Mouse (Mus musculus) MEL (cell line): ENCODE results near the gene Mycbp2.
A peak's percentile ranks its signal among the peaks of the same experiment; 100 is the strongest.

Experiments used
- BHLHE40 ChIP-seq: IDR thresholded peaks from 2 replicates; pipeline ENCODE4 v1.6.1; 2012; ENCODE audit warnings: low read depth, mild to moderate bottlenecking, inconsistent platforms, low read length, improper control_type of control experiment, borderline replicate concordance
- CTCF ChIP-seq, 3 experiments: IDR thresholded peaks in 2 of 3; conservative IDR thresholded peaks in 1 of 3; 2 replicates each; pipeline ENCODE4 v1.5.1; 2011 to 2012; ENCODE audit warnings: low read length in 3 of 3, low read depth in 2 of 3, mild to moderate bottlenecking in 2 of 3, improper control_type of control experiment in 1 of 3, inconsistent platforms in 1 of 3, mixed read lengths in 1 of 3, moderate library complexity in 1 of 3; ENCODE audit not compliant: control insufficient read depth in 1 of 3, insufficient read depth in 1 of 3, poor library complexity in 1 of 3, severe bottlenecking in 1 of 3
- E2F4 ChIP-seq: IDR thresholded peaks from 2 replicates; pipeline ENCODE4 v1.6.1; 2011; ENCODE audit warnings: low read depth, low read length, improper control_type of control experiment, borderline replicate concordance
- ELF1 ChIP-seq: IDR thresholded peaks from 2 replicates; pipeline ENCODE4 v1.6.1; 2014; ENCODE audit warnings: low read depth, mild to moderate bottlenecking, inconsistent platforms, low read length, improper control_type of control experiment, moderate library complexity
- EP300 ChIP-seq, 2 experiments: IDR thresholded peaks; 2 replicates each; pipeline ENCODE4 v1.6.1; 2011; ENCODE audit warnings: improper control_type of control experiment in 2 of 2, low read length in 2 of 2, low read depth in 1 of 2, mild to moderate bottlenecking in 1 of 2
- GATA1 ChIP-seq: IDR thresholded peaks from 2 replicates; pipeline ENCODE4 v1.6.1; 2011; ENCODE audit warnings: low read depth, low read length, improper control_type of control experiment
- KAT2A ChIP-seq: conservative IDR thresholded peaks from 2 replicates; pipeline ENCODE4 v1.6.1; 2012; ENCODE audit warnings: low read depth, low read length, improper control_type of control experiment, inconsistent platforms
- MAFK ChIP-seq: IDR thresholded peaks from 2 replicates; pipeline ENCODE4 v1.6.1; 2011; ENCODE audit warnings: low read depth, mild to moderate bottlenecking, low read length, improper control_type of control experiment, borderline replicate concordance
- MYB ChIP-seq: IDR thresholded peaks from 2 replicates; pipeline ENCODE4 v1.6.1; 2011; ENCODE audit warnings: mild to moderate bottlenecking, low read depth, low read length, improper control_type of control experiment
- NELFE ChIP-seq: IDR thresholded peaks from 2 replicates; pipeline ENCODE4 v1.6.1; 2011; ENCODE audit warnings: low read depth, low read length, improper control_type of control experiment
- NRF1 ChIP-seq: IDR thresholded peaks from 2 replicates; pipeline ENCODE4 v1.6.1; 2014; ENCODE audit warnings: low read depth, mild to moderate bottlenecking, inconsistent platforms, low read length, improper control_type of control experiment, moderate library complexity; ENCODE audit not compliant: poor library complexity, insufficient read depth, severe bottlenecking
- POLR2A ChIP-seq, 2 experiments: IDR thresholded peaks; 2 replicates each; pipeline ENCODE4 v1.6.1; 2011 to 2012; ENCODE audit warnings: low read length in 2 of 2, mild to moderate bottlenecking in 2 of 2, control low read depth in 1 of 2, improper control_type of control experiment in 1 of 2, low read depth in 1 of 2, moderate library complexity in 1 of 2; ENCODE audit not compliant: control insufficient read depth in 1 of 2, insufficient read depth in 1 of 2, poor library complexity in 1 of 2
- RAD21 ChIP-seq: IDR thresholded peaks from 2 replicates; pipeline ENCODE4 v1.6.1; 2011; ENCODE audit warnings: mild to moderate bottlenecking, low read depth, low read length, improper control_type of control experiment
- TCF12 ChIP-seq: IDR thresholded peaks from 2 replicates; pipeline ENCODE4 v1.6.1; 2014; ENCODE audit warnings: low read depth, mild to moderate bottlenecking, inconsistent platforms, low read length, improper control_type of control experiment, moderate library complexity

DNA sequence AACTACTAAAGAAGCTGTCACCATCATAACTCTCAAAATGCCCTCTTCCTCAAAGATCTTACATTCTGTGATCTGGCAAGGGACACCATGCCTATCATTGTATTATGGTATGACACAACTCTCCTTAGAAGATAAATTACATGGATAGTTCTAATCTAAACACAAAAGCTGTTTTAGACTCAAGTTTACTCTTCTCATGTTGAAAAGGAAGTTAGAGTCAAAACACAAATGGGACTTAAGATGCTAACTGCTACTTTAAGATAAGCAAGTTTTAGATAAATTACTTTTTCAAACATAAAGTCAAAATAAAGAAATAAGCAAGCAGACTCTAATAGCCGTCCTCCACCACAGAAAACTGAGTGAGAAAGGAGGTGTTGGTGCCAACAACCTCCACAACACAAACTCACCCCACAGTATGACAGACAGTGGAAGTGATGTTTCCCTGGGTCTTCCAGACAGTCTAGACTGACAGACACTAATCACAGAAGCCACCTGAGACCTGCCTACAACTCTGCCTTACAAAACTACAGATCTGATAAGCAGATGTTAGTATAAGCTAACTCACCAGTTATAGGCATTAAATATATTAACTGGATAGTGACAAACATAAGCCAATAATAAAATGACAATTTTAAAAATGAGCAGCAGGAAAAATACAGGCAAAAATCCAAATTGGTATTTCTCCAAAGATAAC is 260.6 kb downstream of the Mycbp2 start:
- no peak for TF ChIP-seq POLR2A (IDR thresholded peaks at IDR 0.05; ENCODE audit: control insufficient read depth in 1 of 2, insufficient read depth in 1 of 2, low read depth in 1 of 2, low read length in 2 of 2, poor library complexity in 1 of 2)
- peak; percentile 70 for TF ChIP-seq GATA1
- no peak for TF ChIP-seq MYB
- TF ChIP-seq NELFE = no peak
- TF ChIP-seq EP300 (IDR thresholded peaks at IDR 0.05; ENCODE audit: low read depth in 1 of 2, low read length in 2 of 2) = peak; percentile 78 to 80; a peak in 3 of 4 replicates
- TF ChIP-seq ELF1 = no peak
- no peak for TF ChIP-seq CTCF (IDR thresholded peaks at IDR 0.05 in 2 of 3, conservative IDR thresholded peaks at IDR 0.05 in 1 of 3; ENCODE audit: control insufficient read depth in 1 of 3, insufficient read depth in 1 of 3, low read depth in 2 of 3, low read length in 3 of 3, poor library complexity in 1 of 3, severe bottlenecking in 1 of 3)
- no peak for TF ChIP-seq NRF1
- TF ChIP-seq E2F4 = no peak
- TF ChIP-seq MAFK = peak; percentile 8; the same call in 1 of the 2 replicates
- no peak for TF ChIP-seq KAT2A
- TF ChIP-seq BHLHE40 = no peak
- TF ChIP-seq RAD21 = no peak
- peak; percentile 86 for TF ChIP-seq TCF12
